Mouse (Mus musculus) ES-E14 (cell line): ENCODE results near the gene Phactr2. TPM values are rescaled to one million over a fixed set of nuclear protein-coding genes. Genes with fewer than 3 reads are reported as not detected.

Experiments
- DNase-seq: peaks from one replicate; pipeline ENCODE4 v3.0.0-alpha.2; 2013; ENCODE audit warnings: low read depth, low spot score
- H3K27ac ChIP-seq: 2 replicates; pipeline ENCODE4 v1.5.1; 2012; ENCODE audit warnings: low read depth, mild to moderate bottlenecking, low read length, moderate library complexity, mixed read lengths; ENCODE audit not compliant: poor library complexity, insufficient read depth, severe bottlenecking
- H3K36me3 ChIP-seq: 2 replicates; pipeline ENCODE4 v1.6.1; 2012; ENCODE audit warnings: mild to moderate bottlenecking, low read length, moderate library complexity, mixed read lengths; ENCODE audit not compliant: control insufficient read depth, poor library complexity, insufficient read depth, severe bottlenecking
- H3K4me1 ChIP-seq, 2 experiments: fragments of 150-350 bp in 1 of 2; sonication (generic) in 1 of 2; 2 replicates each; pipeline ENCODE4 v1.6.1; 2012; ENCODE audit warnings: low read length in 2 of 2, mild to moderate bottlenecking in 1 of 2, mixed read lengths in 1 of 2; ENCODE audit not compliant: control insufficient read depth in 2 of 2, insufficient read depth in 2 of 2, poor library complexity in 1 of 2
- H3K4me3 ChIP-seq, 2 experiments: fragments of 150-350 bp in 1 of 2; sonication (generic) in 1 of 2; 2 replicates each; pipeline ENCODE4 v1.5.1; 2012; ENCODE audit warnings: low read length in 2 of 2, low read depth in 1 of 2, mild to moderate bottlenecking in 1 of 2, mixed read lengths in 1 of 2; ENCODE audit not compliant: insufficient read depth in 1 of 2, poor library complexity in 1 of 2, severe bottlenecking in 1 of 2
- H3K9ac ChIP-seq: 2 replicates; pipeline ENCODE4 v1.6.1; 2012; ENCODE audit warnings: low read depth, mild to moderate bottlenecking, low read length, mixed read lengths; ENCODE audit not compliant: poor library complexity, insufficient read depth, severe bottlenecking
- H3K9me3 ChIP-seq: fragments of 150-350 bp; sonication (generic); 2 replicates; pipeline ENCODE4 v1.6.1; 2012; ENCODE audit warnings: low read depth, mild to moderate bottlenecking, low read length; ENCODE audit not compliant: control insufficient read depth, insufficient read depth
- CHD2 ChIP-seq: IDR thresholded peaks from 2 replicates; pipeline ENCODE4 v1.6.1; 2014; ENCODE audit warnings: mild to moderate bottlenecking, low read depth, low read length, inconsistent platforms
- HCFC1 ChIP-seq: IDR thresholded peaks from 2 replicates; pipeline ENCODE4 v1.6.1; 2012; ENCODE audit warnings: low read length, inconsistent platforms, borderline replicate concordance; ENCODE audit not compliant: insufficient read depth
- MAFK ChIP-seq: IDR thresholded peaks from 2 replicates; pipeline ENCODE4 v1.6.1; 2014; ENCODE audit warnings: mild to moderate bottlenecking, low read depth, low read length, inconsistent platforms; ENCODE audit not compliant: insufficient read depth
- ZC3H11A ChIP-seq: IDR thresholded peaks from 2 replicates; pipeline ENCODE4 v1.6.1; 2012; ENCODE audit warnings: low read depth, mild to moderate bottlenecking, inconsistent platforms, low read length, borderline replicate concordance
- ZNF384 ChIP-seq: IDR thresholded peaks from 2 replicates; pipeline ENCODE4 v1.6.1; 2012; ENCODE audit warnings: low read depth, low read length, inconsistent platforms
- in situ Hi-C, 2 experiments: fragments of 600-800 bp; cut with MboI; formaldehyde crosslinking; loops; one replicate each; pipeline ENCODE4 v1.15.1; 2025; ENCODE audit warnings: low sequenced_read_pairs in 2 of 2, inconsistent platforms in 1 of 2; ENCODE audit not compliant: unreplicated experiment in 2 of 2
- total RNA-seq: library from RNA; depleted of rRNA; stranded (reverse); fragments of 300-350 nt; gene quantifications from 2 replicates; pipeline ENCODE4 v1.2.3, GENCODE M21; 2012

Gene Phactr2
- total RNA-seq, 1 experiment = 2.2 TPM

GRCm38 (mm10) chr10:13171461-13171860, 302.8 kb downstream of the Phactr2 start:
- in situ Hi-C loops = no loop called here
- DNase-seq = no peak
- no peak overlapping the region for H3K9ac ChIP-seq
- TF ChIP-seq CHD2 (no peak), MAFK (no peak), ZNF384 (no peak), HCFC1 (no peak), ZC3H11A (no peak)
- no peak overlapping the region for H3K4me3 ChIP-seq
- no peak overlapping the region for H3K27ac ChIP-seq
- H3K4me1 ChIP-seq = no peaks in the 10 kb centered on the region
- H3K9me3 ChIP-seq = no peaks in the 10 kb centered on the region
- H3K36me3 ChIP-seq = no peaks in the 10 kb centered on the region

- H3K4me1 ChIP-seq = no peaks in the 10 kb centered on the region
- in situ Hi-C loops = no loop called here
- no peak for DNase-seq
- no peaks in the 10 kb centered on the region for H3K9me3 ChIP-seq
- H3K9ac ChIP-seq = no peak overlapping the region
- no peaks in the 10 kb centered on the region for H3K36me3 ChIP-seq
- no peak overlapping the region for H3K4me3 ChIP-seq
- TF ChIP-seq HCFC1 (no peak), ZNF384 (no peak), MAFK (no peak), ZC3H11A (no peak), CHD2 (no peak)
- H3K27ac ChIP-seq = no peak overlapping the region
Measured at GRCm38 (mm10) chr10:13170739-13171448, 303.3 kb downstream of the Phactr2 start.

- in situ Hi-C loops = no loop called here
- H3K36me3 ChIP-seq = no peaks in the 10 kb centered on the region
- H3K4me3 ChIP-seq = no peak overlapping the region
- no peak for DNase-seq
- no peak overlapping the region for H3K9ac ChIP-seq
- TF ChIP-seq ZC3H11A = no peak
- no peak for TF ChIP-seq ZNF384
- H3K27ac ChIP-seq = no peak overlapping the region
- no peaks in the 10 kb centered on the region for H3K9me3 ChIP-seq
- no peaks in the 10 kb centered on the region for H3K4me1 ChIP-seq
Measured at GRCm38 (mm10) chr10:13168461-13168860, 305.8 kb downstream of the Phactr2 start.

GRCm38 (mm10) chr10:13162031-13162430, 312.2 kb downstream of the Phactr2 start:
- DNase-seq = no peak
- in situ Hi-C loops = no loop called here
- H3K9ac ChIP-seq = no peak overlapping the region
- no peaks in the 10 kb centered on the region for H3K36me3 ChIP-seq
- no peaks in the 10 kb centered on the region for H3K4me1 ChIP-seq
- H3K9me3 ChIP-seq = no peaks in the 10 kb centered on the region
- TF ChIP-seq ZC3H11A = no peak
- TF ChIP-seq CHD2 = no peak
- no peak for TF ChIP-seq MAFK
- no peak for TF ChIP-seq ZNF384
- no peak overlapping the region for H3K4me3 ChIP-seq
- no peak overlapping the region for H3K27ac ChIP-seq

GRCm38 (mm10) chr10:13160913-13161312, 313.3 kb downstream of the Phactr2 start:
- Histone ChIP-seq H3K9me3 (no peaks in the 10 kb centered on the region), H3K27ac (no peak overlapping the region), H3K4me1 (no peaks in the 10 kb centered on the region), H3K36me3 (no peaks in the 10 kb centered on the region), H3K9ac (no peak overlapping the region), H3K4me3 (no peak overlapping the region)
- DNase-seq = no peak
- in situ Hi-C loops = no loop called here
- TF ChIP-seq ZC3H11A = no peak
- no peak for TF ChIP-seq ZNF384
- no peak for TF ChIP-seq MAFK
- TF ChIP-seq HCFC1 = no peak
- no peak for TF ChIP-seq CHD2
